Mouse (Mus musculus): ENCODE results near the gene Nck1.

- TF ChIP-seq POLR2A (IDR thresholded peaks at IDR 0.05; ENCODE audit: low read depth, low read length) (no peak), CTCF (conservative IDR thresholded peaks at IDR 0.05; ENCODE audit: insufficient read depth, insufficient read length, low read depth, low read length) (peak; percentile 25; the same call in 1 of the 2 replicates)
Observed at GRCm38 (mm10) chr9:100569798-100570625, 24.1 kb upstream of the Nck1 start.

Measured in kidney, adult 2 months (tissue).